Mouse (Mus musculus) lung, postnatal 0 days (tissue): ENCODE data around the gene Gm11492. TPM values are rescaled to one million over a fixed set of nuclear protein-coding genes. Genes with fewer than 3 reads are reported as not detected.

Experiments used
- ATAC-seq: fragments of 200-750 bp; cut with Nextera tagmentation; 2 replicates; pipeline ENCODE4 v1.8.0; 2017; ENCODE audit warnings: moderate library complexity
- DNase-seq: peaks from one replicate; pipeline ENCODE4 v3.0.0-alpha.2; 2016; ENCODE audit warnings: low spot score
- H3K27ac ChIP-seq: fragments of 300-500 bp; sonication (generic); 2 replicates; pipeline ENCODE4 v1.5.1; 2014; ENCODE audit warnings: antibody characterized with exemption, mild to moderate bottlenecking, low read length, mixed read lengths
- H3K27me3 ChIP-seq: fragments of 300-500 bp; sonication (generic); replicated peaks from 2 replicates; pipeline ENCODE4 v1.6.1; 2014; ENCODE audit warnings: low read length, mixed read lengths; ENCODE audit not compliant: insufficient read depth
- H3K36me3 ChIP-seq: fragments of 300-500 bp; sonication (generic); 2 replicates; pipeline ENCODE4 v1.6.1; 2014; ENCODE audit warnings: low read length, mixed read lengths; ENCODE audit not compliant: insufficient read depth
- H3K4me1 ChIP-seq: fragments of 300-500 bp; sonication (generic); 2 replicates; pipeline ENCODE4 v1.6.1; 2014; ENCODE audit warnings: antibody characterized with exemption, low read depth, low read length, mixed read lengths; ENCODE audit not compliant: insufficient read depth
- H3K4me2 ChIP-seq: fragments of 300-500 bp; sonication (generic); replicated peaks from 2 replicates; pipeline ENCODE4 v1.6.1; 2014; ENCODE audit warnings: low read depth, mild to moderate bottlenecking, low read length, moderate library complexity, mixed read lengths
- H3K4me3 ChIP-seq: fragments of 300-500 bp; sonication (generic); 2 replicates; pipeline ENCODE4 v1.5.1; 2014; ENCODE audit warnings: low read depth, low read length
- H3K9ac ChIP-seq: fragments of 300-500 bp; sonication (generic); replicated peaks from 2 replicates; pipeline ENCODE4 v1.6.1; 2014; ENCODE audit warnings: low read depth, mild to moderate bottlenecking
- H3K9me3 ChIP-seq: fragments of 300-500 bp; sonication (generic); 2 replicates; pipeline ENCODE4 v1.6.1; 2016; ENCODE audit warnings: low read length, mixed read lengths
- CTCF ChIP-seq: IDR thresholded peaks from 2 replicates; pipeline ENCODE4 v1.5.1; 2016; ENCODE audit warnings: antibody characterized with exemption, mild to moderate bottlenecking
- EP300 ChIP-seq: IDR thresholded peaks from 2 replicates; pipeline ENCODE4 v1.6.1; 2016; ENCODE audit warnings: antibody characterized with exemption, mild to moderate bottlenecking, control low read depth
- WGBS: fragments of 180-500 bp; shearing (Covaris S2); extraction: QIAGEN DNeasy Blood & Tissue Kit; methylation state at CpG from one replicate; pipeline ENCODE4 v1.1.7; 2014; 5-methylcytosine and 5-hydroxymethylcytosine counted together
- polyA plus RNA-seq: library from polyadenylated mRNA; unstranded; fragments of >200 nt; fragmentation: Nextera tagmentation; extraction: Ambion mirVana; gene quantifications from 2 replicates; pipeline ENCODE4 v1.2.1, GENCODE M21; 2015

Gene Gm11492
- polyA plus RNA-seq = not detected in 2 replicates

- no peak within 1 kb of the TSS for H3K4me2 ChIP-seq
- H3K9ac ChIP-seq = no peak within 1 kb of the TSS
- no peaks in the 10 kb centered on the region for H3K36me3 ChIP-seq
- TF ChIP-seq CTCF (no peak), EP300 (no peak)
- 55% methylated on average over 3 of the region's 3 CpGs for WGBS
- H3K4me1 ChIP-seq = peaks cover 3% of the 10 kb centered on the region; the same call in 1 of the 2 replicates
- no peak for DNase-seq
- H3K27me3 ChIP-seq = no peaks in the 10 kb centered on the region
- no peak within 1 kb of the TSS for H3K4me3 ChIP-seq
- ATAC-seq = no peak
- no peak within 1 kb of the TSS for H3K27ac ChIP-seq
- no peaks in the 10 kb centered on the region for H3K9me3 ChIP-seq
These were observed at the start of gene Gm11492 for GRCm38 (mm10) chr11:87566501-87566900. Gene Gm11492, plus strand, starts transcription at chr11:87566653.

GRCm38 (mm10) chr11:87519260-87519659 lies 47.2 kb upstream of the Gm11492 start:
- H3K36me3 ChIP-seq = no peaks in the 10 kb centered on the region
- H3K27ac ChIP-seq = no peak overlapping the region
- no peaks in the 10 kb centered on the region for H3K27me3 ChIP-seq
- H3K9ac ChIP-seq = no peak overlapping the region
- 10% methylated on average over 2 of the region's 2 CpGs for WGBS
- ATAC-seq (peak; percentile 86), DNase-seq (peak; percentile 86)
- no peaks in the 10 kb centered on the region for H3K9me3 ChIP-seq
- no peak overlapping the region for H3K4me2 ChIP-seq
- H3K4me1 ChIP-seq = no peaks in the 10 kb centered on the region
- H3K4me3 ChIP-seq = no peak overlapping the region
- TF ChIP-seq CTCF (peak; percentile 90), EP300 (peak; percentile 68)

- no peak overlapping the region for H3K4me3 ChIP-seq
- no peaks in the 10 kb centered on the region for H3K4me1 ChIP-seq
- H3K27me3 ChIP-seq = no peaks in the 10 kb centered on the region
- 65% methylated on average over 5 of the region's 5 CpGs for WGBS
- no peaks in the 10 kb centered on the region for H3K36me3 ChIP-seq
- DNase-seq (no peak), ATAC-seq (no peak)
- H3K27ac ChIP-seq = no peak overlapping the region
- no peak for TF ChIP-seq CTCF
- no peak for TF ChIP-seq EP300
- H3K9ac ChIP-seq = no peak overlapping the region
- no peaks in the 10 kb centered on the region for H3K9me3 ChIP-seq
- H3K4me2 ChIP-seq = no peak overlapping the region
These were observed 43.0 kb upstream of the Gm11492 start for GRCm38 (mm10) chr11:87523466-87523865.

GRCm38 (mm10) chr11:87523967-87524366 lies 42.5 kb upstream of the Gm11492 start:
- no peak for ATAC-seq
- TF ChIP-seq EP300 (no peak), CTCF (no peak)
- Histone ChIP-seq H3K4me3 (no peak overlapping the region), H3K4me1 (no peaks in the 10 kb centered on the region), H3K27ac (no peak overlapping the region), H3K4me2 (no peak overlapping the region), H3K9ac (no peak overlapping the region), H3K27me3 (no peaks in the 10 kb centered on the region), H3K36me3 (no peaks in the 10 kb centered on the region), H3K9me3 (no peaks in the 10 kb centered on the region)
- no peak for DNase-seq

GRCm38 (mm10) chr11:87524780-87525179 lies 41.7 kb upstream of the Gm11492 start:
- DNase-seq = no peak
- H3K36me3 ChIP-seq = no peaks in the 10 kb centered on the region

GRCm38 (mm10) chr11:87527364-87527763 lies 39.1 kb upstream of the Gm11492 start:
- Histone ChIP-seq H3K27me3 (no peaks in the 10 kb centered on the region), H3K36me3 (no peaks in the 10 kb centered on the region), H3K9me3 (no peaks in the 10 kb centered on the region), H3K9ac (no peak overlapping the region), H3K4me3 (no peak overlapping the region), H3K27ac (no peak overlapping the region), H3K4me1 (no peaks in the 10 kb centered on the region), H3K4me2 (no peak overlapping the region)
- no peak for TF ChIP-seq CTCF
- TF ChIP-seq EP300 = no peak
- DNase-seq (no peak), ATAC-seq (no peak)
- WGBS = 56% methylated on average over 3 of the region's 3 CpGs

More at GRCm38 (mm10) chr11:87524780-87525179, 41.7 kb upstream of the Gm11492 start:
- H3K4me1 ChIP-seq = no peaks in the 10 kb centered on the region
- no peak overlapping the region for H3K27ac ChIP-seq
- H3K27me3 ChIP-seq = no peaks in the 10 kb centered on the region
- TF ChIP-seq CTCF = no peak
- no peak overlapping the region for H3K9ac ChIP-seq
- H3K4me3 ChIP-seq = no peak overlapping the region
- ATAC-seq = no peak
- H3K9me3 ChIP-seq = no peaks in the 10 kb centered on the region
- H3K4me2 ChIP-seq = no peak overlapping the region

- TF ChIP-seq EP300 (no peak), CTCF (peak; percentile 50)
- DNase-seq = no peak
These were observed 38.5 kb upstream of the Gm11492 start for GRCm38 (mm10) chr11:87527990-87528389.

More at GRCm38 (mm10) chr11:87527990-87528389, 38.5 kb upstream of the Gm11492 start:
- no peak overlapping the region for H3K4me2 ChIP-seq
- H3K9me3 ChIP-seq = no peaks in the 10 kb centered on the region
- no peak for ATAC-seq
- H3K4me3 ChIP-seq = no peak overlapping the region
- no peak overlapping the region for H3K9ac ChIP-seq
- 49% methylated on average over 4 of the region's 4 CpGs for WGBS
- H3K27ac ChIP-seq = no peak overlapping the region
- H3K4me1 ChIP-seq = no peaks in the 10 kb centered on the region
- H3K36me3 ChIP-seq = no peaks in the 10 kb centered on the region
- no peaks in the 10 kb centered on the region for H3K27me3 ChIP-seq
